Mouse (Mus musculus): ENCODE results near the gene Nox1. TPM values are rescaled to one million over a fixed set of nuclear protein-coding genes. Genes with fewer than 3 reads are reported as not detected.

The Nox1 gene
- 0.18 TPM for polyA plus RNA-seq (2014; fragmentation: Illumina TruSeq; extraction: RNeasy Lipid Tissue Mini Kit (QIAGEN cat#74804); ENCODE audit: insufficient read depth, low read depth, low replicate concordance)

GRCm38 (mm10) chrX:134221856-134222255 lies at the start of gene Nox1:
Gene Nox1 (minus strand): TSS chrX:134221956.

GRCm38 (mm10) chrX:134187201-134187600 lies 34.6 kb downstream of the Nox1 start, which contains the start of gene Arl13a:
Gene Arl13a (plus strand): TSS chrX:134187501.

GRCm38 (mm10) chrX:134162043-134162720 lies 59.6 kb downstream of the Nox1 start, which contains the start of gene Xkrx:
Gene Xkrx (minus strand): TSS chrX:134162076.

GRCm38 (mm10) chrX:134058987-134059712 lies 162.6 kb downstream of the Nox1 start, which contains the start of gene Cstf2:
Gene Cstf2 (plus strand): TSS chrX:134059187.

Other genes with a start within 250 kb of the Nox1 start
- 2.3 TPM for gene Sytl4, start 240.1 kb downstream of the Nox1 start, polyA plus RNA-seq (2014; fragmentation: Illumina TruSeq; extraction: RNeasy Lipid Tissue Mini Kit (QIAGEN cat#74804); ENCODE audit: insufficient read depth, low read depth, low replicate concordance)
- 9.2 TPM for gene Cstf2, start 162.8 kb downstream of the Nox1 start, polyA plus RNA-seq (2014; fragmentation: Illumina TruSeq; extraction: RNeasy Lipid Tissue Mini Kit (QIAGEN cat#74804); ENCODE audit: insufficient read depth, low read depth, low replicate concordance)
- 1.7 TPM for gene Xkrx, start 59.9 kb downstream of the Nox1 start, polyA plus RNA-seq (2014; fragmentation: Illumina TruSeq; extraction: RNeasy Lipid Tissue Mini Kit (QIAGEN cat#74804); ENCODE audit: insufficient read depth, low read depth, low replicate concordance)
- not detected for gene Arl13a, start 34.5 kb downstream of the Nox1 start, polyA plus RNA-seq (2014; fragmentation: Illumina TruSeq; extraction: RNeasy Lipid Tissue Mini Kit (QIAGEN cat#74804); ENCODE audit: insufficient read depth, low read depth, low replicate concordance)
- 12.5 TPM for gene Trmt2b, start 55.0 kb upstream of the Nox1 start, polyA plus RNA-seq (2014; fragmentation: Illumina TruSeq; extraction: RNeasy Lipid Tissue Mini Kit (QIAGEN cat#74804); ENCODE audit: insufficient read depth, low read depth, low replicate concordance)
- 3.9 TPM for gene Tmem35a, start 73.3 kb upstream of the Nox1 start, polyA plus RNA-seq (2014; fragmentation: Illumina TruSeq; extraction: RNeasy Lipid Tissue Mini Kit (QIAGEN cat#74804); ENCODE audit: insufficient read depth, low read depth, low replicate concordance)
- 0.73 TPM for gene Cenpi, start 86.1 kb upstream of the Nox1 start, polyA plus RNA-seq (2014; fragmentation: Illumina TruSeq; extraction: RNeasy Lipid Tissue Mini Kit (QIAGEN cat#74804); ENCODE audit: insufficient read depth, low read depth, low replicate concordance)
- 0.13 TPM for gene Drp2, start 182.6 kb upstream of the Nox1 start, polyA plus RNA-seq (2014; fragmentation: Illumina TruSeq; extraction: RNeasy Lipid Tissue Mini Kit (QIAGEN cat#74804); ENCODE audit: insufficient read depth, low read depth, low replicate concordance)